Mouse (Mus musculus): Measurements from ENCODE around the gene Olfr1392. TPM values are rescaled to one million over a fixed set of nuclear protein-coding genes. Genes with fewer than 3 reads are reported as not detected.

The Olfr1392 gene
- total RNA-seq, 1 experiment, result not detected

DNA sequence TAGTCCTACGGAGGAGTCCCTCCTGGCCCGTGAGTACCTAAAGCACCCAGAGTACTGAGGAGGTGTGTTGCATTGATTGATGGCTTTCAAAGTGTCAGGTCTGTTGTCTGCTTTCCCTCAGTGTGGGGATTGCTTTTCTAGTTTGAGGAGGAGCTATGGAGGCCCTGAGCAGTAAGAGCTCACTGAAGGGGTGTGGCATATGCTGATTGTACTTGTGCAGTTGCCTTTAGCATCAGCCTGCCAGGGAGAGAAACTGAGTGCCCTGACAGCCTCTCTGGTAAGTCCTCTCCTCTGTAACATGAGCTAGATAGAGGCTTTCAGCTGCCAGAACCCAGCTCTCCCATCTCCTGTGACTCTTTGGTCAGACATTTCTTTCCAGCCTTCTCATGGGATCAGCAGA is 37.8 kb upstream of the Olfr1392 start:
- in situ Hi-C loops (cut with MboI; ENCODE audit: low sequenced_read_pairs in 2 of 2, unreplicated experiment in 2 of 2), result no loop called here
- no peak overlapping the region for H3K27ac ChIP-seq (ENCODE audit: insufficient read depth, low read depth, low read length, poor library complexity, severe bottlenecking)
- H3K4me1 ChIP-seq (ENCODE audit: control insufficient read depth in 2 of 2, insufficient read depth in 2 of 2, low read length in 2 of 2, poor library complexity in 1 of 2), result peaks cover 4 to 11% of the 10 kb centered on the region in 2 experiments
- no peak for DNase-seq (ENCODE audit: low read depth, low spot score)
- no peaks in the 10 kb centered on the region for H3K36me3 ChIP-seq (ENCODE audit: control insufficient read depth, insufficient read depth, low read length, poor library complexity, severe bottlenecking)
- H3K4me3 ChIP-seq (ENCODE audit: insufficient read depth in 1 of 2, low read depth in 1 of 2, low read length in 2 of 2, poor library complexity in 1 of 2, severe bottlenecking in 1 of 2), result no peak overlapping the region
- TF ChIP-seq CHD2 (IDR thresholded peaks at IDR 0.05; ENCODE audit: low read depth, low read length) (no peak), ZC3H11A (IDR thresholded peaks at IDR 0.05; ENCODE audit: borderline replicate concordance, low read depth, low read length) (no peak), ZNF384 (IDR thresholded peaks at IDR 0.05; ENCODE audit: low read depth, low read length) (no peak), MAFK (IDR thresholded peaks at IDR 0.05; ENCODE audit: insufficient read depth, low read depth, low read length) (no peak), HCFC1 (IDR thresholded peaks at IDR 0.05; ENCODE audit: borderline replicate concordance, insufficient read depth, low read length) (no peak)
- no peak overlapping the region for H3K9ac ChIP-seq (ENCODE audit: insufficient read depth, low read depth, low read length, poor library complexity, severe bottlenecking)
- no peaks in the 10 kb centered on the region for H3K9me3 ChIP-seq (ENCODE audit: control insufficient read depth, insufficient read depth, low read depth, low read length)

DNA sequence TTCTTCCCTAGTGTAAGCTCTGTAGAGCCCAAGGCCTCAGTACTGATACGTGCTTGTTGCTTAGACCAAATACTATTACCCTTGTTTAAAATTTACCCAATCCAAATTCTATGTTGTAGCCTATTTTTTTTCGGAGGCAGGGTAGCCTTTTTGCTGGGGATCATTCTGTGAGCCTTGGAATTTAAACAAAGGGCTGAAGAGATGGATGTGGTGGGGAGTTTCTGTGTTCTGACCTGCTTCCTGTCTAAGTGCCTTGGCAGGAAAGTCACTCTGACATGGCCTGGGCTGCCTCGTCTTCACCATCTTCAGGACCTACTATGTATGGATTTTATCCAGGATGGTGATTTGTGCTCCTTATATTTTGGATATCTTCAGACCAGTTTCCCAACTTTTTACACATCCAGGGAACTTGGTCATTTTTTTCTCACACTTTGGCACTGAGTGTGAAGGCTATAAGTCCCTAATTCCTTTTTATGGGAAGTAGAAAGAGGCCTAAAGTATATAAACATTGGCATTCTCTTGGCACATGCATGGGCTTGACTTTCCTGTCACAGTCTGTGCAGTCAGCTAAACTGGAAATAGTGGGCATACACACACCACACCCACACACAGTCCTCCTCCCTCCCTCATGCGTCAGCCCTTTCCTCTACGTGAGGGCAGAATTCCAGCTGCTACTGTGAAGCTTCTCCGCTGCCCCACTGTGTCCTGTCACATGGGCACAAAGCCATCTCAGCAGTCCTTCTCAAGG is 36.7 kb upstream of the Olfr1392 start:
- Histone ChIP-seq H3K4me3 (ENCODE audit: insufficient read depth in 1 of 2, low read depth in 1 of 2, low read length in 2 of 2, poor library complexity in 1 of 2, severe bottlenecking in 1 of 2) (no peak overlapping the region), H3K4me1 (ENCODE audit: control insufficient read depth in 2 of 2, insufficient read depth in 2 of 2, low read length in 2 of 2, poor library complexity in 1 of 2) (peaks cover 4 to 11% of the 10 kb centered on the region in 2 experiments), H3K27ac (ENCODE audit: insufficient read depth, low read depth, low read length, poor library complexity, severe bottlenecking) (no peak overlapping the region), H3K36me3 (ENCODE audit: control insufficient read depth, insufficient read depth, low read length, poor library complexity, severe bottlenecking) (no peaks in the 10 kb centered on the region), H3K9me3 (ENCODE audit: control insufficient read depth, insufficient read depth, low read depth, low read length) (no peaks in the 10 kb centered on the region), H3K9ac (ENCODE audit: insufficient read depth, low read depth, low read length, poor library complexity, severe bottlenecking) (no peak overlapping the region)
- in situ Hi-C loops (cut with MboI; ENCODE audit: low sequenced_read_pairs in 2 of 2, unreplicated experiment in 2 of 2), result no loop called here
- DNase-seq (ENCODE audit: low read depth, low spot score), result no peak
- TF ChIP-seq MAFK (IDR thresholded peaks at IDR 0.05; ENCODE audit: insufficient read depth, low read depth, low read length) (no peak), ZC3H11A (IDR thresholded peaks at IDR 0.05; ENCODE audit: borderline replicate concordance, low read depth, low read length) (no peak), HCFC1 (IDR thresholded peaks at IDR 0.05; ENCODE audit: borderline replicate concordance, insufficient read depth, low read length) (no peak), ZNF384 (IDR thresholded peaks at IDR 0.05; ENCODE audit: low read depth, low read length) (no peak), CHD2 (IDR thresholded peaks at IDR 0.05; ENCODE audit: low read depth, low read length) (no peak)

- no peak overlapping the region for H3K4me3 ChIP-seq (ENCODE audit: insufficient read depth in 1 of 2, low read depth in 1 of 2, low read length in 2 of 2, poor library complexity in 1 of 2, severe bottlenecking in 1 of 2)
- H3K9ac ChIP-seq (ENCODE audit: insufficient read depth, low read depth, low read length, poor library complexity, severe bottlenecking), result no peak overlapping the region
- no peaks in the 10 kb centered on the region; the same call in 1 of the 2 replicates for H3K36me3 ChIP-seq (ENCODE audit: control insufficient read depth, insufficient read depth, low read length, poor library complexity, severe bottlenecking)
- TF ChIP-seq ZNF384 (IDR thresholded peaks at IDR 0.05; ENCODE audit: low read depth, low read length) (no peak), ZC3H11A (IDR thresholded peaks at IDR 0.05; ENCODE audit: borderline replicate concordance, low read depth, low read length) (no peak), HCFC1 (IDR thresholded peaks at IDR 0.05; ENCODE audit: borderline replicate concordance, insufficient read depth, low read length) (no peak), MAFK (IDR thresholded peaks at IDR 0.05; ENCODE audit: insufficient read depth, low read depth, low read length) (no peak), CHD2 (IDR thresholded peaks at IDR 0.05; ENCODE audit: low read depth, low read length) (no peak)
- no peak overlapping the region for H3K27ac ChIP-seq (ENCODE audit: insufficient read depth, low read depth, low read length, poor library complexity, severe bottlenecking)
- H3K4me1 ChIP-seq (ENCODE audit: control insufficient read depth in 2 of 2, insufficient read depth in 2 of 2, low read length in 2 of 2, poor library complexity in 1 of 2), result peaks cover 4 to 11% of the 10 kb centered on the region in 2 experiments
- DNase-seq (ENCODE audit: low read depth, low spot score), result no peak
- in situ Hi-C loops (cut with MboI; ENCODE audit: low sequenced_read_pairs in 2 of 2, unreplicated experiment in 2 of 2), result no loop called here
- H3K9me3 ChIP-seq (ENCODE audit: control insufficient read depth, insufficient read depth, low read depth, low read length), result no peaks in the 10 kb centered on the region
Measured at GRCm38 (mm10) chr11:49248974-49249700, 35.9 kb upstream of the Olfr1392 start.

- Histone ChIP-seq H3K9me3 (ENCODE audit: control insufficient read depth, insufficient read depth, low read depth, low read length) (no peaks in the 10 kb centered on the region), H3K4me1 (ENCODE audit: control insufficient read depth in 2 of 2, insufficient read depth in 2 of 2, low read length in 2 of 2, poor library complexity in 1 of 2) (peaks cover 4 to 11% of the 10 kb centered on the region in 2 experiments), H3K4me3 (ENCODE audit: insufficient read depth in 1 of 2, low read depth in 1 of 2, low read length in 2 of 2, poor library complexity in 1 of 2, severe bottlenecking in 1 of 2) (peak overlapping the region; percentile 73 to 75), H3K27ac (ENCODE audit: insufficient read depth, low read depth, low read length, poor library complexity, severe bottlenecking) (no peak overlapping the region), H3K9ac (ENCODE audit: insufficient read depth, low read depth, low read length, poor library complexity, severe bottlenecking) (peak overlapping the region; percentile 81; the same call in 1 of the 2 replicates), H3K36me3 (ENCODE audit: control insufficient read depth, insufficient read depth, low read length, poor library complexity, severe bottlenecking) (peaks cover 2% of the 10 kb centered on the region; the same call in 1 of the 2 replicates)
- in situ Hi-C loops (cut with MboI; ENCODE audit: low sequenced_read_pairs in 2 of 2, unreplicated experiment in 2 of 2), result loop anchor here in 1 of 2 experiments (25.0 kb wide), 1 partner anchor 388 kb away; the partner anchor contains the start of gene Irgm1
- DNase-seq (ENCODE audit: low read depth, low spot score), result no peak
- TF ChIP-seq CHD2 (IDR thresholded peaks at IDR 0.05; ENCODE audit: low read depth, low read length) (no peak), ZC3H11A (IDR thresholded peaks at IDR 0.05; ENCODE audit: borderline replicate concordance, low read depth, low read length) (no peak), HCFC1 (IDR thresholded peaks at IDR 0.05; ENCODE audit: borderline replicate concordance, insufficient read depth, low read length) (no peak), ZNF384 (IDR thresholded peaks at IDR 0.05; ENCODE audit: low read depth, low read length) (no peak), MAFK (IDR thresholded peaks at IDR 0.05; ENCODE audit: insufficient read depth, low read depth, low read length) (no peak)
Measured at GRCm38 (mm10) chr11:49249811-49250421, 35.2 kb upstream of the Olfr1392 start.
